Mouse (Mus musculus): ENCODE data around the gene Prss2.
"Not testable (repeated sequence)": the region's sequence is repeated elsewhere in the genome, so short reads cannot be mapped to it uniquely, and the experiment has no call there.

Prss2 gene

DNA sequence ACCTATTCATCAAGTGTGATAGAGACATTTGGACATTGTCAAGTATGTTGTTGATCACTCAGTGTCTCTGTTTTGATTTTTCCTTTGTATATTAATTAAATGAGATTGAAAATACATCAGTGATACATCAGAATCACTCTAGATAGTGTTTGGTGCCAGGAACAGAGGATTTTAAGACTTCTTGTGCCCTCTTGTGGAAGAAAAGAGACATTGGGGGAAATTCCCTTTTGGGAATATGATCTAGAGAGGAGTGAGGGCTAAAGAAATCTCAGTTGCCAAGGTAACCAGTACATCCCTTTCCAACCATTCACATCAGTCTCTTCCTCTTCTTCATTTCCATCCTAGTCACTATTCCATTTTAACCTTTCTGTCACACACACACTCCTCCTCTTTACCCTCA, 34.8 kb downstream of the Prss2 start:
- DNase-seq (ENCODE audit: low read depth) = peak; percentile 9

DNA sequence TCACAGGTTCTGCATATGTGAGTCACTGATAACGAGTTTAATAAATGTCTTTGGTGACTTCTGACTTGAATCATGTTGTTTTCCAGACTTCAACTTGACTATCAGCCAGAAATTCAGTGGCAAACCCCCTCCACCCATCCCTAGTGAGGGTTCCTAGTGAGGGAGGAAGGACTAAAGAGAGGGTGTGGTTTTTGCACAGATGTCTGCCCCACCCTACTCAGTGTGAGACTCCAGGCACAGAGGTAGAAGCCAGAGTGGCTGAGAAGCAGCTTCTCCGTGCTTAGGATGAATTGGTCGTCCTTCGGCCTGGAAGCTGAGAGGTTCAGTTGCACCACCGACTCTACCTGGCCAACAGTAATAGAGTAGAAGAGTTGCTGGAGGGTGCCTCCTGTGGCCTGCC, 35.9 kb downstream of the Prss2 start:
- DNase-seq (ENCODE audit: low read depth) = no peak

DNA sequence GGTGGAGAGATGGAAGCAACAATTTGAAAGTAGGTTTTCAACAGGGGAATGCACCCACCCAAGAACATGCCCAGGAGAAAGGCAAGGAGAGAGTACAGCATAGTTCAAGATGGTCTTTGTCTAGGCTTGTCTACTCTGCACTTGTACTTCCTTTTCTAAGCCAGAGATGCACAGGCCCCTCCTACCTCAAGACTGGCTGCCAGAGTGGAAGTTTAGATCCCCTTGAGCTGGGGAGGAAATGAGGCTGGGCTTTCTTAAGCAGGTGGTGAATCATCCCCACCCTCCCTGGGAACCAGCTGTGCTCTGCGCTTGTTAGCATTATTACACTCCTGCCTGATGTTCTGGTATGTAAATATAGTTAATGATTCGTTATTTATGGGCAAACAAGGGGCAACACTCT, 36.7 kb downstream of the Prss2 start:
- no peak for DNase-seq (ENCODE audit: low read depth)

DNA sequence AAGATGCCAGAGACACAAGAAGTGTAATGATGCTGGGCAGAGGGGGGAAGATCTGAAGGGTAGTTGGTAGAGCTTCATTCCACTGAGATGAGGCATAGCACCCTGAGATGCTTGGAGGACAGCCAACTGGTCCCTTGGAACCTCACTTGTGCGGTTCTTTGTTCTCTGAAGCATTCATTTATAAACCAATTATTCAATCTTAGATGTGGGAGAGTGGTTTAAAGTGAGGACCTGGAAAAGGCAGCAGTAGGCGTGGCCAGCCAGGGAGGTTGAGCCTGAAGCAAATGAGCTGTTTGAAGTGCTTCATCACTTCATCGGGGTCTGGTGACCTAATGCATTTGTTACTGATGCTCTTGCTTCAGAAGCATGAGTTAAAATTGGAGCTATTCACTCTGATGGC, 37.7 kb downstream of the Prss2 start:
- no peak for DNase-seq (ENCODE audit: low read depth)

DNA sequence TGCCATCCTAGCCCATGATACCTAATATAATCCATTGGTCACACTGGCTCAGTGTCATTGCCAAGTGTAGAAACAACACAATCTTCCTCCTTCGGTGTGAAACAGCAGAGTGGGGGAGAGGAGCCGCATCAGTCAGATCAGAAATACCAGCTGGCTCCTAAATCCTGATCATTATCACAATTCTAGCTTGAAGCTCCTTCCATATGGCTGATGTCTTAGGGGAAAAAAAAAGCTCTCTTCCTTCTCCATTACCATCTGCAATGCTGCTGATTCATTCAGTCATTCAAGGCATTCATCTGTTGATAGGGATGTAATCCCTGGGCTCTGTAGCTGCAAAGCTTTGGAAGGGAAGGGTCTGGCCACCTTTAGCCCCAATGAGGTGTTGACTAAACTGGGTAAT, 38.7 kb downstream of the Prss2 start:
- no peak for DNase-seq (ENCODE audit: low read depth)

DNA sequence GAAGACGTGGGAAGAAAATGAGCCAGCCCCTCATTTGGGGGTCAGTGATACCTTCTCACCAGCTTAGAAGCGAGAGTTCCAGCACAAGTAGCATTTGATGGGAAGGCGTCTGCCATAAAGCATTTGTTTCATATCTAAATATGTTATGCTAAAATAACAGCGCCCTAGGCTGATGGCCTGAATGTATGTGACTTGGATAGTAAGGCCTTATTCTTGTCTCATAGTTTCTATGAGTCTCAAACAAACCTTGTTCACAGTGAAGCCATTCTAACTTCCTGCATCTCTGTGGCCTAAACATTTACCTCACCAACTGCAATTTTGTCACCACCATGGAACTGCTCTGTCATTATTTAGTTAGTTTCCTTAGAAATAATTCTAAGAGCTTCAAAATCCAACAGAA, 41.0 kb downstream of the Prss2 start:
- DNase-seq (ENCODE audit: low read depth) = no peak

DNA sequence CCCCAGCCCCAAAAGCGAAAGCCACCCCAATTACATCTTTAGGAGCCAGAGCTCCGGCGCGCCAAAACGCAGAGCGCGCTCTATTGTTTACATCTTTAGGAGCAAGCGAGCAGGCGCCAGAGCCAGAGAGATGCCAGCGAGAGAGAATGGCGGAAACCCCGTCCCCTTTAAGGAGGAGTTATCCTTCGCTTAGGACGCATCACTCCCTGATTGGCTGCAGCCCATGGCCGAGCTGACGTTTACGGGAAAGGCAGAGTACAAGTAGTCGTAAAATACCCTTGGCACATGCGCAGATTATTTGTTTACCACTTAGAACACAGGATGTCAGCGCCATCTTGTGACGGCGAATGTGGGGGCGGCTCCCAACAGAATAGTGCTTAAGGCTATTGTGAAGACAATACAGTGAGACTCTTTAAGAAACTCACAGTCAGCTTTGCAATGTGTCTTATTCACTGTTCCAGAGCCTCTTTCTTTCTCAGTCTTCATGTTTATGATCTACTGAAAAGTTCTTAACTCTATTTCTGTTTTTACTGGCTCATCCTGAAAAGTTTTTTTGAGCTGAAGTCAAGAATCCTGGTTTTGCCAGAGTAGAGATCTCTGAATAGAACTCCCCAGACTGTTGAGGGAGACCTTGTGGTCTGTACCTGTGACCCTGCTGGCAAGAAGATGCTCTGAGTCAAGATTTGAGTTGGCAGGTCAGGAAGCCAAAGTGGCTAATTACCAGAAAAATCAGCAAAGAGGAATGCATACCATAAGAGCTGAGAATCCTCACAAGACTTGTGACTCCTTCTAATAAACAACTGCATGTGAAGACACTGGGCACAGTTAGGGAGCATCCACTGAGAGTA, 41.7 kb downstream of the Prss2 start:
- DNase-seq (ENCODE audit: low read depth) = not testable (repeated sequence)

DNA sequence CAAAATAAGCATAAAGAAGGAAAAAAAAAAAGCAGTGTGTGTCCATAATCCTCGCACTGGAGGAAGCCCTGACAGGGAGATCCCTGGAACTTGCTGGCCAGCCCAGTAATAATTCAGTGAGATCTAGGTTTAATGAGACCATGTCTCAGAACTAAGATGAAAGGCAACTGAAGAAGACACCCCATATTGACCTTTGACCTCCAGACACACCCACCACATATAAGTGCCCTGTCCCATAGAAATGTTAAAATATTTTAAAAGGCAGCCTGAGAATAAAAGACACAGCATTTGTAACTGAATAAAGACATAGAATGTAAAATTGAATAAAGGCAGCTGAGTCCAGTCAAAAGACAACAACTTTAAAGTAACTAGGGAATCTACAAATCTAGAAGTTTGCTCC, 43.7 kb downstream of the Prss2 start:
- no peak for DNase-seq (ENCODE audit: low read depth)

DNA sequence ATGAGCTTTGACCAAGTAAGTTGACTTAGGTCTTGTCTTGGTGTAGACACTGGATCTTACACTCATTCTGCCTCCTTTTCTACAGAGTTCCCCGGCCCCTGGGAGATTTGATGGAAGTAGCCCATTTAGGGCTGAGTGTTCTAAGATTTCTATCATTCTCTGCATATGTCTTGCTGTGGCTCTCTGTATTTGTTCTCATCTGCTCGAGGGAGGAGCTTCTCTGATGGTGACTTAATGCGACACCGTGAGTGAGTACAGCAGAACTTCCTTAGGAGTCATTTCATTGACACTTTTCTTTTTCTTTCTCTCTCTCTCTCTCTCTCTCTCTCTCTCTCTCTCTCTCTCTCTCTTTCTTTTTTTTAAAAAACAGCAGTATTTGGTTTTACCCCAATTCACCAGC, 45.4 kb downstream of the Prss2 start:
- no peak for DNase-seq (ENCODE audit: low read depth)

DNA sequence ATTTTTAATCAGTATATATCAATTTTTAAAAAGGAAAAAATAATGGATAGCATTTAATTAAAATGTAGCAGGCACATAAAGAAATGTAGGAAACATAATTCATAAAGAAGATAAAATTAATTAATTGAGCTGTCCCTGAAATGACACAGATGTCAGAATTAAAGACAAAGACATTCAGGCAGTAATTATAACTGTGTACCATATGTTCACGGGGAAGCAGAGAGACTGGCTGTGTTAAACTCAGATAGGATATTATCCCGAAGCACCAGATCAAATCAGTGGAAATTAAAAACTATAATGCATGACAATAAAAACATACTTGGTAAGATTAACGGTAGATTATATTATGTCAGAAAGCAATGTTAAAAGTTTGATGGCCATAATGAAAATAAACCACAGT, 47.5 kb downstream of the Prss2 start:
- DNase-seq (ENCODE audit: low read depth) = no peak

All from NIH3T3 (cell line).